Mouse (Mus musculus): Measurements from ENCODE around the gene Olfr1047. TPM values are rescaled to one million over a fixed set of nuclear protein-coding genes. Genes with fewer than 3 reads are reported as not detected.
"Not testable (repeated sequence)": the region's sequence is repeated elsewhere in the genome, so short reads cannot be mapped to it uniquely, and the experiment has no call there.

Olfr1047 gene
- not detected in 2 replicates for total RNA-seq (2021)
- long read RNA-seq, result 0 reads

DNA sequence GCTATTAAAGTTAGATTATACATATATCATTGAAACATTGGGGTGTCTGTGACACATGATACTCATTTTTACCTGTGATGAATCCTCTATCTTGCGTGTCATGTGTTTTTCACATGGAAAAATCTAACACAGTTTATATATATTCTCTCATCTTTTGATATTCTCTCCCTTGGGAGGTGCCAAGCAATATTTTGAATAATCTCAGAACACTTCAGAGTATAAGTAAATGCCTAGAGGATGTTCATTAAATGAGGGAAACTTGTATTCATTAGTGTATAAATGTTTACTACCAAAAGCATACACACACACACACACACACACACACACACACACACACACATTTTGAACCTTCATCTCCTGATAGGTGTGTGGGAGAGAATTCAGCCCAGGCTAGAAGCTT lies at the start of gene Olfr1047:
Gene Olfr1047 (minus strand): TSS at position 101 of the 400 bp plus-strand sequence.
- no peak for DNase-seq

DNA sequence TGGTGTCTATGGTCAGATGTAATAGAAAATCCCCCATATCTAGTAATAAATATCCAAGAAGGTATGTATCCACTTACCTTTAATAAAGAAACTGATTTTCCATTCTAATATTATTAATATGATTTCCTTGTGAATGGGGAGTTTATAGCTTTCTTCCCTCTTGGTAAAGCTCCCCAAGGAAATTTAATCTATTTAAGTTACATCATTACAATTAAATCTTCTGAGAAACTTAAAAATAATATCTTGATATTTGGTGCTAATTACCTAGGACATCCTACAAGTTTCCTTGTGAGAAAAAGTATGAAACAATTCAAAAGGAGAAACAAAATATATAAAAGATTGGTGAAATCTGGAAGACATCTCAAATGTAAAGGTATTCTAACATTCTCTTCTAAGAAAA lies 47.8 kb upstream of the Olfr1047 start, which contains the start of gene Olfr1051:
Gene Olfr1051 (minus strand): TSS at position 101 of the 400 bp plus-strand sequence.
- not testable (repeated sequence) for DNase-seq

DNA sequence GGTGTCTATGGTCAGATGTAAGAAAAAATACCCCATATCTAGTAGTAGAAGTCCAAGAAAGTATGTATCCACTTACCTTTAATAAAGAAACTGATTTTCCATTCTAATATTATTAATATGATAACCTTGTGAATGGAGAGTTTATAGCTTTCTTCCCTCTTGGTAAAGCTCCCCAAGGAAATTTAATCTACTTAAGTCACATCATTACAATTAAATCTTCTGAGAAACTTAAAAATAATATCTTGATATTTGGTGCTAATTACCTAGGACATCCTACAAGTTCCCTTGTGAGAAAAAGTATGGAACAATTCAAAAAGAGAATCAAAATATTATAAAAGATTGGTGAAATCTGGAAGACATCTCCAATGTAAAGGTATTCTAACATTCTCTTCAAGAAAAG lies 27.0 kb upstream of the Olfr1047 start, which contains the start of gene Olfr1049:
Gene Olfr1049 (minus strand): TSS at position 101 of the 400 bp plus-strand sequence.
- DNase-seq, result not testable (repeated sequence)

DNA sequence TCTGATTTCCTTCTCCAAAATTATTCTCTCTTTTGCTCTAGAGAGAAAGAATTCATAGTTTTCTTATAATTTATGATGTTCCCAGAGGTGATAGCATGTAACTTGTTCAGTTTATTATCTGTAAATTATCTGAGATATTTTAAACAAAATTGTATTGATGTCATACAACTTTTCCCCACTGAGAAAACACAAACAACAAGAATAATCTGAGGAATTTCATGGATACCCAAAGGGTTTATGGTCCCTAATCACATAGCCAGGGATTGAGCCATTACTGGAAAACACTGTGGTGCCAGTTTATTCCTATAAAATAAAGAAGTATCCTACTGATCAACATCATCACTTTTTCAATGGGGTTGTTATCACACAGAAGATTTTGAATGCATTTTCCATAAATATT lies 9.0 kb upstream of the Olfr1047 start, which contains the start of gene Olfr1048:
Gene Olfr1048 (minus strand): TSS at position 101 of the 400 bp plus-strand sequence.
- DNase-seq, result no peak

DNA sequence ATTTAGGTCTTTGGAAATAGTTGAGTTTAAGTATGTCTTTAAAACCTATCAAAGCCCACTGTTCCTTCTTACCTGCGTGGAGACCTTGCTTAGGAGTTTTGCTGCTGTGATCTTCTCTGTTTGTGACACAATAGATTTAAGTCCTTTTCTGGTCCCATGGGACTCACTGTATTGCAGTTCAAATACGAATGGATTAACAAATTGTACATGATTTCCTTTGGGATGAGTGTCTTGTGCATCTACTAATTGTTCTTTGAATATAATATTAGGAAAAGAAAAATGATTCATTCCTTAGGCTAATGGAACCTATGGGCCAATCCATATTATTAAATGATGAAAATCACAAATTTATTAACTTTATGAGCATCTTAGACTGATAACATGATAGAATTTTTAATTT lies 12.0 kb downstream of the Olfr1047 start, which contains the start of gene Olfr1046:
Gene Olfr1046 (minus strand): TSS at position 101 of the 400 bp plus-strand sequence.
- DNase-seq, result no peak

DNA sequence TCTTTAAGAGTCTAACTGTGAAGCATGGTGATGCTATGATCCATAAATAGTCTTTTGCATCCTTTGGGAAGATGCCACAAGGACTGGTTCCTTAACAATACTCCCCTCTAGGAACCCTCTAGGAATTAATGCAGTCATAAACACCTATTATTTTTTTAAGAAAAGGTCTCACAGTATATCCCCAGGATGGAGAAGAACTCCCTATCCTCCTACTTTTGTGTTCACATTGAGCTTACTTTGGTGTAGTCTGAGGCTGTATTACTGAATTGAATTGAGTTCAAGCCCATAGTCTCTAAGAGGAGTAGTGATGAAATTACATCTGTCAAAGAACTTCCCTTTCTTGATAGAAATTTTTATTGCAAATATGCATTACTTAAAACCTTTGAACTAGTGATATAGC lies 28.3 kb downstream of the Olfr1047 start, which contains the start of gene Olfr1045:
Gene Olfr1045 (minus strand): TSS at position 101 of the 400 bp plus-strand sequence.
- no peak for DNase-seq

DNA sequence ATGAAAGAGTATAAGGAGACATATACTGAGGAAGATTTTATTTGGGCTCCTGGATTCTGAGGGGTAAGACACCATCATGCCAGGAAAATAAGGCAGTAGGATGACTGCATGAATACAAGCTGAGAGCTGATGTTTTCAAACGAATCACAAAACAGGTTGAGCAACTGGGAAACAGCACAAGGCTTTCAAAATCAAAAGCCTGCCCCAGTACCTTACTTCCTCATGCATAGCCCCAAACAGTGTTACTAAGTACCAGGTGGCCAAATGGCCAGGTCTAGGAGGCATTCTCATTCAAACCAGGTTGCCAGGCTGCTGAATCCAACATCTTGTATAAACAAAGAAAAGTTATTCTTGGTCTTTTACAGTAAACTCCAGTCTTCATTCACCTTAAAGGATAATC lies 35.3 kb downstream of the Olfr1047 start:
- no peak for DNase-seq

DNA sequence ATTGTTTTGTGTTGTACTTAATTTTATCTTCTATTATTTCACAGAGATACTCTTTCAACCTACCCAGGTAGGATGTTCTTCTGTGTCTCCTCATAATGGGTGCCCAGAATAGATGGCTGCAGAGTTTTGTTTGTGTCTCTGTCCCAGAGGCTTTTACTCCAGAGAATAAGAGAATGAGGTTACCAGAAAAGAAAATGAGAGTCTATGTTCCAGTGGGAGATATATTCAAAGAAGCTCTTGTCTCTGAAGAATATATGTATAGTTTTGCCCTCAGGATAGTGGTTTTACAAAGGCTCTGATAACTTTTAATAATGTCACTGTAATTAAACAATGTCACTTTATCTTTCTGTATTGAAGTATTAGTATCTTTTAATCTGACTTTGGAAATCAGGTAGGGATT lies 45.6 kb downstream of the Olfr1047 start, which contains the start of gene Olfr52:
Gene Olfr52 (minus strand): TSS at position 101 of the 400 bp plus-strand sequence.
- DNase-seq, result no peak

DNA sequence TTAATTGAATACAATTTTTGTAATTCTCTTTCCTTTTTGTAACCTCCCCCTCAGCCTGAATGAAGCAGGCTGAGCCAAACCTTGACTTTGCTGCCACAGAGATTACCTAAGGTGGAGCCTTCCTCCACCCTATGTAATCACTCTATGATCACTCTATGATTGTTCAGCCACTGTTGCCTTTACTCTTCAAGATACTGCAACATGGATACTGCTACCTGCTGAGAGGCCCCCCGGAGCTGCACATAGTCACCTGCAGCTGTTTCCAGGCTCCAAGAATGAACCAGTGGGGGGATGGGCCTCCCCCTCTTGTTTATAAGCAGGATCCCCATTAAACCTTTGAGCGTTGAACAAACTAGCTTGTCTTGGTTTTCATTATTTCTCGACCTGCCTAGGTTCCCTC lies 51.3 kb downstream of the Olfr1047 start:
- DNase-seq, result no peak

DNA sequence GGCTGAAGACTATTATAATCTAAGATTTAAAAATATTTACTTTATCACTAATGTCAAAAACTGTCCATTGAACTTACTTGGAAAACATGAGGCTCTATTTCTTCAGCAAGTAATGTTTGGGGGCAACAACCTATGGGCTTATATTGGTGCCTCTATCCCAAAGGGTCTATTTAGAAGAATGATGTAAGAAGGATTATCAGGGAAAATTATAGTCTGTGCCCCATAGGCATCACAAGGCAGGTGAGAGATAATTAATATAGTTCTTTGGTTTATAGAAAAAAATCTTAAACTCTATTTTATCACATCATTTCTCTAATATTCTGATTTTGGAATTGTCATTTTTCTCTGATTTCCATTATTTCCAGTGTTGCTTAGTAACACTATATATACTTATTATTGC lies 53.5 kb downstream of the Olfr1047 start, which contains the start of gene Olfr1044:
Gene Olfr1044 (minus strand): TSS at position 101 of the 400 bp plus-strand sequence.
- DNase-seq, result no peak

Other genes starting within 250 kb of the Olfr1047 start
- gene Olfr1031, start 241.1 kb downstream of the Olfr1047 start, total RNA-seq (2021), result not detected in 2 replicates
- gene Olfr1032, start 225.9 kb downstream of the Olfr1047 start, total RNA-seq (2021), result not detected in 2 replicates
- 4.5 and 4.9 TPM in 2 replicates for gene Olfr1033, start 210.8 kb downstream of the Olfr1047 start, total RNA-seq (2021)
- gene Olfr1034, start 185.5 kb downstream of the Olfr1047 start, total RNA-seq (2021), result 0.29 and 0.33 TPM in 2 replicates
- not detected in 2 replicates for gene Olfr1036, start 157.4 kb downstream of the Olfr1047 start, total RNA-seq (2021)
- not detected in 2 replicates for gene Olfr1037, start 144.0 kb downstream of the Olfr1047 start, total RNA-seq (2021)
- gene Olfr1039, start 95.5 kb downstream of the Olfr1047 start, total RNA-seq (2021), result not detected in 2 replicates
- not detected in 2 replicates for gene Olfr1040, start 84.7 kb downstream of the Olfr1047 start, total RNA-seq (2021)
- not detected in 2 replicates for gene Olfr1042, start 69.6 kb downstream of the Olfr1047 start, total RNA-seq (2021)
- gene Olfr1043, start 63.9 kb downstream of the Olfr1047 start, total RNA-seq (2021), result not detected in 2 replicates
- not detected in 2 replicates for gene Olfr1044, start 53.6 kb downstream of the Olfr1047 start, total RNA-seq (2021)
- gene Olfr52, start 45.7 kb downstream of the Olfr1047 start, total RNA-seq (2021), result not detected in 2 replicates
- not detected in 2 replicates for gene Olfr1045, start 28.4 kb downstream of the Olfr1047 start, total RNA-seq (2021)
- not detected in 2 replicates for gene Olfr1046, start 12.1 kb downstream of the Olfr1047 start, total RNA-seq (2021)
- gene Olfr1048, start 8.9 kb upstream of the Olfr1047 start, total RNA-seq (2021), result not detected in 2 replicates
- gene Olfr1049, start 26.9 kb upstream of the Olfr1047 start, total RNA-seq (2021), result not detected in 2 replicates
- not detected in 2 replicates for gene Olfr1051, start 47.7 kb upstream of the Olfr1047 start, total RNA-seq (2021)
- not detected in 2 replicates for gene Olfr1052, start 61.1 kb upstream of the Olfr1047 start, total RNA-seq (2021)
- gene Olfr1053, start 83.9 kb upstream of the Olfr1047 start, total RNA-seq (2021), result not detected in 2 replicates
- not detected in 2 replicates for gene Olfr1054, start 104.0 kb upstream of the Olfr1047 start, total RNA-seq (2021)
- not detected in 2 replicates for gene Olfr1055, start 118.9 kb upstream of the Olfr1047 start, total RNA-seq (2021)
- gene Olfr1056, start 131.1 kb upstream of the Olfr1047 start, total RNA-seq (2021), result not detected in 2 replicates
- gene Olfr1057, start 147.0 kb upstream of the Olfr1047 start, total RNA-seq (2021), result not detected in 2 replicates
- not detected in 2 replicates for gene Olfr1058, start 157.2 kb upstream of the Olfr1047 start, total RNA-seq (2021)
- gene Olfr1061, start 182.6 kb upstream of the Olfr1047 start, total RNA-seq (2021), result not detected in 2 replicates
- not detected in 2 replicates for gene Olfr1062, start 195.3 kb upstream of the Olfr1047 start, total RNA-seq (2021)
- not detected in 2 replicates for gene Olfr1065, start 219.2 kb upstream of the Olfr1047 start, total RNA-seq (2021)
- not detected in 2 replicates for gene Olfr1066, start 224.9 kb upstream of the Olfr1047 start, total RNA-seq (2021)

All from adrenal gland, postnatal 25 days (tissue).